Comparison of ENCODE assay signal across 10 mouse cellular contexts in the genomic region with DNA sequence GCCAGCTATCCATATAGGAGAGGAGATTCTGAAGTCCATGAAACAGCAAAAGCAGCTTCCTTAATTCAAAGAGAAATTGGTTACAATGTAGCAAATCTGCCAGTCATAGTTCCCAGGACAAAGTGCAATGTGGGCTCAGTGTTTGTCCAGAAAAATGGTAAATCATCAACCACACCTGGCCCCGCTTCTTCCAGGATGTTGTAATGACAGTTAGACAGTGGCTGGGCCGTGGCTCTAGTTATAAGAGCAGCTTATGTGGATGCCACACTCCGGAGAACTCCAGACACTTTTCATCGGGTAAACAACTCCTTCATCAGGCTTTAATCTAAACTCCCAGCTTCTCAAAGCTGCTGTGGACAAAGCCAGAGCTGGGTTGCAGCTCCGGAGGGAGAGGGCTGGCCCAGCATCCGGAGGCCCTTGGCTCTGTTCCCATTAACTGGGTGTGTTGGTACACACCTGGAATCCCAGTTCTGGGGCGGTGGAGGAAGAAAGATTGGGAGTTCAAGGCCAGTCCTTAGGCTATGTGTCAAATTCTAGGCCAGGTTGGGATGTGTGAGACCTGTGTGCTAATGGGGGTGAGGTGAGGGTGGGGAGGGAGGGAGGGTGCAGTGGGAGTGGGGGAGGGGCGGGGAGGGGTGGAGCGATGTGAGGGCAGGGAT.
DNase-seq lines count a peak whose midpoint lies in the region; ATAC-seq lines count a peak whose summit lies in the region.
"Had no signal": no experiment of that assay in that cellular context is flagged by ENCODE, and none has a peak within 500 bp of the region (broad histone marks: within the 10 kb centered on the region; RNA-seq: fewer than 3 reads in every experiment).

No protein-coding gene starts in this region.

- no peak overlapping the region for H3K9ac ChIP-seq in limb, embryonic 11.5 days (ENCODE audit: low read length)
- H3K9ac ChIP-seq in stomach, embryonic 16.5 days (ENCODE audit: low read length), result no peak overlapping the region

- no peak overlapping the region for H3K4me2 ChIP-seq in limb, embryonic 11.5 days (ENCODE audit: low read depth, severe bottlenecking)
- no peak overlapping the region for H3K4me2 ChIP-seq in stomach, embryonic 16.5 days (ENCODE audit: low read depth, low read length)

- H3K36me3 ChIP-seq in limb, embryonic 11.5 days (ENCODE audit: control insufficient read depth, insufficient read depth, low read length), result no peaks in the 10 kb centered on the region
- H3K36me3 ChIP-seq in stomach, embryonic 16.5 days (ENCODE audit: control insufficient read depth, insufficient read depth, low read length), result no peaks in the 10 kb centered on the region

- 0 out of 2 replicates have a peak, but pooled peaks cover 3% of the 10 kb centered on the region for H3K4me1 ChIP-seq in limb, embryonic 11.5 days (ENCODE audit: control insufficient read depth, insufficient read depth, low read length)
- peaks cover 11% of the 10 kb centered on the region; the same call in 1 of the 2 replicates for H3K4me1 ChIP-seq in stomach, embryonic 16.5 days (ENCODE audit: control insufficient read depth, insufficient read depth, low read length)

- no peak overlapping the region for H3K4me3 ChIP-seq in limb, embryonic 11.5 days (ENCODE audit: low read depth, low read length)
- no peak overlapping the region for H3K4me3 ChIP-seq in stomach, embryonic 16.5 days (replicated peaks; ENCODE audit: low read length)
- H3K4me3 ChIP-seq: erythroblast, embryonic 14.5 days had no signal

- H3K27me3 ChIP-seq in limb, embryonic 11.5 days (ENCODE audit: control insufficient read depth, insufficient read depth, low read length), result no peaks in the 10 kb centered on the region
- no peaks in the 10 kb centered on the region for H3K27me3 ChIP-seq in stomach, embryonic 16.5 days (ENCODE audit: control insufficient read depth, insufficient read depth, low read length)

- WGBS in limb, embryonic 11.5 days, result 51% methylated on average over 9 of the region's 9 CpGs
- WGBS in stomach, embryonic 16.5 days, result 26% methylated on average over 9 of the region's 9 CpGs

- ATAC-seq in limb, embryonic 11.5 days (ENCODE audit: insufficient number of reproducible peaks, low FRiP score, low TSS enrichment, low read depth), result peak; percentile 60; the same call in 1 of the 2 replicates
- peak; percentile 92 for ATAC-seq in stomach, embryonic 16.5 days (ENCODE audit: insufficient read depth, low FRiP score)

- DNase-seq in adrenal gland, adult 2 months, result peak; percentile 7
- no peak for DNase-seq in adrenal gland, postnatal 4 days (ENCODE audit: low spot score in 2 of 2)
- DNase-seq in ovary, adult 18-20 months (ENCODE audit: low spot score), result peak; percentile 4
- DNase-seq in ovary, postnatal 14 days (ENCODE audit: low spot score), result no peak
- no peak for DNase-seq in limb, embryonic 11.5 days (ENCODE audit: low spot score)
- DNase-seq in cerebellum, postnatal 4 days (ENCODE audit: low spot score in 2 of 2), result no peak
- no peak for DNase-seq in cerebellum, adult 9-10 months
- DNase-seq: cerebellum, postnatal 25 days had no signal

- H3K27ac ChIP-seq in limb, embryonic 11.5 days (replicated peaks; ENCODE audit: low read depth, low read length), result no peak overlapping the region
- peak overlapping the region; percentile 35 for H3K27ac ChIP-seq in stomach, embryonic 16.5 days (ENCODE audit: low read length)

- no peaks in the 10 kb centered on the region for H3K9me3 ChIP-seq in limb, embryonic 11.5 days (ENCODE audit: control insufficient read depth, low read length)
- no peaks in the 10 kb centered on the region for H3K9me3 ChIP-seq in stomach, embryonic 16.5 days (replicated peaks; ENCODE audit: control insufficient read depth, low read length)

Comparison
In these comparisons a context has a peak if more than half of its experiments do, and no peak if none do; other contexts are left out.
1. DNase-seq: peak in adrenal gland, adult 2 months (single experiment) and ovary, adult 18-20 months (single experiment); none in adrenal gland, postnatal 4 days (0 of 2), ovary, postnatal 14 days (single experiment), limb, embryonic 11.5 days (single experiment), cerebellum, postnatal 4 days (0 of 2) and cerebellum, adult 9-10 months (single experiment).